8 mouse cellular contexts compared by ENCODE assay signal in genomic region chr1:194746332-194747249, GRCm38 (mm10).
DNase-seq lines count a peak whose midpoint lies in the region; ATAC-seq and TF ChIP-seq lines count a peak whose summit lies in the region.

No protein-coding gene starts in this region.

- H3K9me3 ChIP-seq in embryonic facial prominence, embryonic 14.5 days (ENCODE audit: control insufficient read depth, low read length): no peaks in the 10 kb centered on the region
- H3K9me3 ChIP-seq in liver, postnatal 0 days (ENCODE audit: low read length): no peaks in the 10 kb centered on the region

- peak overlapping the region; percentile 11; the same call in 1 of the 2 replicates for H3K27ac ChIP-seq in embryonic facial prominence, embryonic 14.5 days (replicated peaks; ENCODE audit: low read depth, low read length)
- no peak overlapping the region for H3K27ac ChIP-seq in liver, postnatal 0 days (ENCODE audit: low read depth)

- peaks cover 15% of the 10 kb centered on the region for H3K36me3 ChIP-seq in embryonic facial prominence, embryonic 14.5 days (ENCODE audit: control insufficient read depth, insufficient read depth, low read length)
- H3K36me3 ChIP-seq in liver, postnatal 0 days (replicated peaks; ENCODE audit: insufficient read depth, low read length): peaks cover 4% of the 10 kb centered on the region; the same call in 1 of the 2 replicates

- TF ChIP-seq CTCF in liver, postnatal 0 days (IDR thresholded peaks at IDR 0.05; ENCODE audit: low read depth): no peak

- H3K4me2 ChIP-seq in embryonic facial prominence, embryonic 14.5 days (ENCODE audit: low read depth, low read length): no peak overlapping the region
- H3K4me2 ChIP-seq in liver, postnatal 0 days (ENCODE audit: low read depth, low read length): no peak overlapping the region

- H3K4me1 ChIP-seq in embryonic facial prominence, embryonic 14.5 days (ENCODE audit: control insufficient read depth, insufficient read depth, low read length): peaks cover 31% of the 10 kb centered on the region
- H3K4me1 ChIP-seq in liver, postnatal 0 days (ENCODE audit: insufficient read depth): peaks cover 11% of the 10 kb centered on the region; the same call in 1 of the 2 replicates

- no peaks in the 10 kb centered on the region for H3K27me3 ChIP-seq in embryonic facial prominence, embryonic 14.5 days (replicated peaks; ENCODE audit: control insufficient read depth, insufficient read depth, low read length)
- H3K27me3 ChIP-seq in liver, postnatal 0 days (ENCODE audit: insufficient read depth, low read length): no peaks in the 10 kb centered on the region

- DNase-seq in 3134 (ENCODE audit: extremely low read depth, insufficient read length, low spot score): peak; percentile 14
- DNase-seq in adrenal gland, adult 8-10 months: peak; percentile 65
- DNase-seq in embryonic facial prominence, embryonic 14.5 days (ENCODE audit: low spot score): peak; percentile 91
- peak; percentile 80 to 83 for DNase-seq in heart, postnatal 10 days
- peak; percentile 83 to 90 for DNase-seq in kidney, postnatal 25 days
- peak; percentile 80 for DNase-seq in liver, postnatal 0 days
- DNase-seq in ovary, postnatal 10 days (ENCODE audit: low spot score): peak; percentile 62

- peak; percentile 88 for ATAC-seq in embryonic facial prominence, embryonic 14.5 days (ENCODE audit: low read depth)
- ATAC-seq in liver, postnatal 0 days: peak; percentile 88
- no peak for ATAC-seq in megakaryocyte progenitor cell, adult 5-6 weeks (replicated peaks; ENCODE audit: poor library complexity)

- 0 out of 2 replicates have a peak, but pooled peaks have one; percentile 31 for TF ChIP-seq EP300 in liver, postnatal 0 days (IDR thresholded peaks at IDR 0.05; ENCODE audit: low read depth)

- intact Hi-C loops in heart, postnatal 10 days (cut with DNase I): no loop called here

- H3K9ac ChIP-seq in embryonic facial prominence, embryonic 14.5 days (ENCODE audit: low read depth, low read length): no peak overlapping the region
- no peak overlapping the region for H3K9ac ChIP-seq in liver, postnatal 0 days (replicated peaks)

- 25% methylated on average over 6 of the region's 6 CpGs for WGBS in embryonic facial prominence, embryonic 14.5 days
- WGBS in liver, postnatal 0 days (ENCODE audit: insufficient replicate concordance): 41% methylated on average over 6 of the region's 6 CpGs

- H3K4me3 ChIP-seq in embryonic facial prominence, embryonic 14.5 days (ENCODE audit: low read depth, low read length): no peak overlapping the region
- H3K4me3 ChIP-seq in liver, postnatal 0 days (ENCODE audit: low read depth, low read length): no peak overlapping the region

Comparison
In these comparisons a context has a peak if more than half of its experiments do, and no peak if none do; other contexts are left out.
1. DNase-seq: peak in every context shown above with its lines; median percentile 91 in embryonic facial prominence, embryonic 14.5 days; 86 in kidney, postnatal 25 days; 82 in heart, postnatal 10 days; 80 in liver, postnatal 0 days; 65 in adrenal gland, adult 8-10 months; 62 in ovary, postnatal 10 days; 14 in 3134.